Mouse (Mus musculus) cerebellum, adult 2 months (tissue): ENCODE data around the gene Osbpl5.

Experiments
- CTCF ChIP-seq: fragments of 200-500 bp; IDR thresholded peaks from 2 replicates; pipeline ENCODE4 v1.5.1; 2011; ENCODE audit warnings: low read depth, mild to moderate bottlenecking, control low read depth, low read length, moderate library complexity, borderline replicate concordance; ENCODE audit not compliant: insufficient read depth
- POLR2A ChIP-seq: fragments of 200-500 bp; IDR thresholded peaks from 2 replicates; pipeline ENCODE4 v1.6.1; 2011; ENCODE audit warnings: low read length, control low read depth, borderline replicate concordance; ENCODE audit not compliant: insufficient read depth

DNA sequence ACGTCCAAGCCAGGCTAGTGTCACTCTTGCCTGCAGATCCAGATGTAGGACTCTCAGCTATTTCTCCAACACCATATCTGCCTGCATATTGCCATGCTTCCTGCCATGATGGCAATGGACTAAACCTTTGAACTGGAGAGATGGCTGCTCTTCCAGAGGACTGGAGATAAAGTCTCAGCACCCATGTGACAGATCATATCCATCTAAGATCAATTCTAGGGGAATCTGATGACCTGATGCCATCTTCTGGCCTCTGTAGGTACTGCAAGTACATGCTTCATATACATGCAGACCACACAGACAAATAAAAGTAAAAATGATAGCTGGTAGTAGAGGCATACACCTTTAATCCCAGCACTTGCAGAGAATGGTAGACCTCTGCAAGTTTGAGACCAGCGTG, 60.6 kb downstream of the Osbpl5 start:
- TF ChIP-seq CTCF: no peak
- TF ChIP-seq POLR2A: no peak
